ENCODE assay signal across 7 mouse cellular contexts in genomic region chr1:87187037-87187355, GRCm38 (mm10). TPM values are rescaled to one million over a fixed set of nuclear protein-coding genes. Genes with fewer than 3 reads are reported as not detected.
DNase-seq lines count a peak whose midpoint lies in the region; ATAC-seq lines count a peak whose summit lies in the region.

No protein-coding gene starts in this region.

- WGBS in forebrain, embryonic 16.5 days: 0% methylated on average over 15 of the region's 15 CpGs
- WGBS in hindbrain, embryonic 15.5 days: under 1% methylated on average over 15 of the region's 15 CpGs

- H3K27ac ChIP-seq in forebrain, embryonic 16.5 days (ENCODE audit: low read length): no peak overlapping the region
- H3K27ac ChIP-seq in hindbrain, embryonic 15.5 days (replicated peaks): no peak overlapping the region

- peak; percentile 27 for ATAC-seq in forebrain, embryonic 16.5 days
- ATAC-seq in hindbrain, embryonic 15.5 days (ENCODE audit: low FRiP score, low read depth): peak; percentile 49

- peak overlapping the region; percentile 58 for H3K4me3 ChIP-seq in forebrain, embryonic 16.5 days (replicated peaks; ENCODE audit: low read length)
- H3K4me3 ChIP-seq in hindbrain, embryonic 15.5 days: peak overlapping the region; percentile 51

- no peaks in the 10 kb centered on the region for H3K9me3 ChIP-seq in forebrain, embryonic 16.5 days (ENCODE audit: control insufficient read depth, low read length)
- no peaks in the 10 kb centered on the region for H3K9me3 ChIP-seq in hindbrain, embryonic 15.5 days

- peak overlapping the region; percentile 96 for H3K4me2 ChIP-seq in forebrain, embryonic 16.5 days (ENCODE audit: low read length)
- peak overlapping the region; percentile 95 for H3K4me2 ChIP-seq in hindbrain, embryonic 15.5 days

- peaks cover 20% of the 10 kb centered on the region for H3K4me1 ChIP-seq in forebrain, embryonic 16.5 days (replicated peaks; ENCODE audit: control insufficient read depth, insufficient read depth, low read length)
- peaks cover 22% of the 10 kb centered on the region for H3K4me1 ChIP-seq in hindbrain, embryonic 15.5 days (replicated peaks)

- no peaks in the 10 kb centered on the region for H3K36me3 ChIP-seq in forebrain, embryonic 16.5 days (ENCODE audit: control insufficient read depth, insufficient read depth)
- H3K36me3 ChIP-seq in hindbrain, embryonic 15.5 days: no peaks in the 10 kb centered on the region

- peak overlapping the region; percentile 64 for H3K9ac ChIP-seq in forebrain, embryonic 16.5 days (replicated peaks; ENCODE audit: low read depth, low read length)
- H3K9ac ChIP-seq in hindbrain, embryonic 15.5 days: peak overlapping the region; percentile 50

- H3K27me3 ChIP-seq in forebrain, embryonic 16.5 days (replicated peaks; ENCODE audit: control insufficient read depth, insufficient read depth, low read length): peaks cover 17% of the 10 kb centered on the region
- H3K27me3 ChIP-seq in hindbrain, embryonic 15.5 days: peaks cover 40% of the 10 kb centered on the region

- peak; percentile 86 for DNase-seq in R1 (ENCODE audit: low read depth, low spot score)
- DNase-seq in cerebellum, adult 11-12 months: peak; percentile 60
- DNase-seq in left cerebral cortex, adult 11 months (ENCODE audit: low spot score): peak; percentile 18
- peak; percentile 67 to 80 for DNase-seq in lung, postnatal 4 days
- DNase-seq in right cerebral cortex, postnatal 14 days: peak; percentile 76

RNA-seq across cellular contexts. Expression of gene Chrnd, which starts 3.4 kb away (rescaled TPM):
- polyA plus RNA-seq in forebrain, embryonic 16.5 days (2015; fragmentation: Nextera tagmentation; extraction: Ambion mirVana): not detected in 2 replicates
- not detected in 2 replicates for polyA plus RNA-seq in hindbrain, embryonic 15.5 days (2015; fragmentation: Nextera tagmentation; extraction: Ambion mirVana)

RNA-seq across cellular contexts. Expression of gene Prss56, which starts 3.9 kb away (rescaled TPM):
- polyA plus RNA-seq in forebrain, embryonic 16.5 days (2015; fragmentation: Nextera tagmentation; extraction: Ambion mirVana): 2.8 and 3.1 TPM in 2 replicates
- polyA plus RNA-seq in hindbrain, embryonic 15.5 days (2015; fragmentation: Nextera tagmentation; extraction: Ambion mirVana): 3.0 and 3.3 TPM in 2 replicates

RNA-seq across cellular contexts. Expression of gene Chrng, which starts 17.5 kb away (rescaled TPM):
- not detected in 2 replicates for polyA plus RNA-seq in forebrain, embryonic 16.5 days (2015; fragmentation: Nextera tagmentation; extraction: Ambion mirVana)
- polyA plus RNA-seq in hindbrain, embryonic 15.5 days (2015; fragmentation: Nextera tagmentation; extraction: Ambion mirVana): 0.06 TPM in 1 of 2 replicates, not detected in the other

RNA-seq across cellular contexts. Expression of gene Eif4e2, which starts 26.7 kb away (rescaled TPM):
- 88.1 and 93.6 TPM in 2 replicates for polyA plus RNA-seq in forebrain, embryonic 16.5 days (2015; fragmentation: Nextera tagmentation; extraction: Ambion mirVana)
- 91.4 TPM in 2 replicates for polyA plus RNA-seq in hindbrain, embryonic 15.5 days (2015; fragmentation: Nextera tagmentation; extraction: Ambion mirVana)

RNA-seq across cellular contexts. Expression of gene Ecel1, which starts 30.7 kb away (rescaled TPM):
- polyA plus RNA-seq in forebrain, embryonic 16.5 days (2015; fragmentation: Nextera tagmentation; extraction: Ambion mirVana): 13.4 and 25.3 TPM in 2 replicates
- polyA plus RNA-seq in hindbrain, embryonic 15.5 days (2015; fragmentation: Nextera tagmentation; extraction: Ambion mirVana): 37.5 and 40.5 TPM in 2 replicates

Comparison
In these comparisons a context has a peak if more than half of its experiments do, and no peak if none do; other contexts are left out.
1. DNase-seq: peak in every context shown above with its lines; median percentile 86 in R1; 76 in right cerebral cortex, postnatal 14 days; 74 in lung, postnatal 4 days; 60 in cerebellum, adult 11-12 months; 18 in left cerebral cortex, adult 11 months.